Mouse (Mus musculus) spleen, postnatal 10 days (tissue): ENCODE results near the gene Tdrd12.

Experiments used
- DNase-seq, 2 experiments: peaks; one replicate each; pipeline ENCODE4 v3.0.0; 2021 to 2022; ENCODE audit warnings: low spot score in 2 of 2

Gene Tdrd12

GRCm38 (mm10) chr7:35447996-35448846 is 89.3 kb downstream of the Tdrd12 start, which contains the start of gene Slc7a9:
Gene Slc7a9, plus strand, starts transcription at chr7:35448796.
- no peak for DNase-seq

GRCm38 (mm10) chr7:35447501-35447900 is 90.0 kb downstream of the Tdrd12 start:
- DNase-seq = no peak

GRCm38 (mm10) chr7:35435266-35435665 is 102.3 kb downstream of the Tdrd12 start:
- DNase-seq = no peak

- DNase-seq = no peak
Measured at GRCm38 (mm10) chr7:35428146-35428545, 109.4 kb downstream of the Tdrd12 start.

- DNase-seq = no peak
Measured at GRCm38 (mm10) chr7:35423071-35423470, 114.5 kb downstream of the Tdrd12 start.
